Mouse (Mus musculus) heart, postnatal 0 days (tissue): ENCODE data around the gene Pik3c2b.

Experiments used
- CTCF ChIP-seq: IDR thresholded peaks from 2 replicates; pipeline ENCODE4 v1.5.1; 2016; ENCODE audit warnings: antibody characterized with exemption, control low read depth, low read depth
- EP300 ChIP-seq: IDR thresholded peaks from 2 replicates; pipeline ENCODE4 v1.6.1; 2016; ENCODE audit warnings: antibody characterized with exemption, low read depth

DNA sequence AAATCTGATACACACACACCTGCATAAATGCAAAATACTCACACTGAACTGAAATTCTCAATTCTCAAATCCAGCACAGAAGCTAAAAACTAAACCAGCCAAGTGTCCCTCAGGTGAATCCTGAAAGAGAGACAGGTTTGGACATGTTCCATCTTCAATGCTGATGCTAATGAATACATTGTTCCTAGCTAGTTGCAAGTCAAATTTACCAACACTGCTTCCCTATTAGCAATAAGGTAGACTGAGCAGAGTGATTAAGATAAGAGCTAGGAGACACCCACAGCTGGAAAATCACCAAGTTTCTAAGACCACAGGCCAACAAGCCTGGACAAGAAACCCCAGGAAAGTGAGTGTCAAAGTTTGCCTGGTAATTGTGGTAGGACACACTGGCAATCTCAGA lies 26.2 kb upstream of the Pik3c2b start:
- TF ChIP-seq EP300 = no peak
- TF ChIP-seq CTCF = no peak
